Mouse (Mus musculus) heart, postnatal 14 days (tissue): Measurements from ENCODE around the gene Marf1. TPM values are rescaled to one million over a fixed set of nuclear protein-coding genes. Genes with fewer than 3 reads are reported as not detected.
A peak's percentile ranks its signal among the peaks of the same experiment; 100 is the strongest.
"Not testable (repeated sequence)": the region's sequence is repeated elsewhere in the genome, so short reads cannot be mapped to it uniquely, and the experiment has no call there.

Experiments used
- DNase-seq, 2 experiments: peaks; one replicate each; pipeline ENCODE4 v3.0.0; 2021 to 2022
- intact Hi-C: fragments of 180-260 bp; cut with DNase I; formaldehyde crosslinking; loops from one replicate; pipeline ENCODE4 v1.15.1; 2025
- long read RNA-seq, 2 experiments: library from polyadenylated mRNA; stranded (forward); transcript quantifications; one replicate each; pipeline ENCODE4 v2.0.0; 2021
- total RNA-seq, 2 experiments: library from RNA; stranded (reverse); gene quantifications; 2 replicates each; pipeline ENCODE4 v1.2.3; 2021

Gene Marf1
- 10 to 100 TPM; 28.9 to 29.5 TPM for total RNA-seq
- long read RNA-seq, experiment 1, partial matches to known transcripts: 0 of 3 reads
- long read RNA-seq, experiment 1, other reads (novel, unspliced or antisense): 3 of 3 reads
- long read RNA-seq, experiment 2, partial matches to known transcripts: 0 of 2 reads
- long read RNA-seq, experiment 2, other reads (novel, unspliced or antisense): 2 of 2 reads

GRCm38 (mm10) chr16:14162988-14163416 is at the start of gene Marf1, which contains the start of gene Nde1:
Gene Marf1, minus strand, starts transcription at chr16:14163351.
Gene Nde1, plus strand, starts transcription at chr16:14163275.
- intact Hi-C loops: loop anchor here (5.0 to 10.0 kb wide), 2 partner anchors 258 to 346 kb away; partner anchors contain the start of genes Mpv17l, Ntan1 and Pdxdc1
- DNase-seq: peak; percentile 93 to 94

- intact Hi-C loops: loop anchor here (5.0 kb wide), 2 partner anchors 41 to 296 kb away; partner anchors contain the start of genes Mpv17l and Pdxdc1
- no peak for DNase-seq
Observed at GRCm38 (mm10) chr16:14198798-14199197, 35.6 kb upstream of the Marf1 start.

- peak; percentile 59 to 70 for DNase-seq
- intact Hi-C loops: loop anchor here (5.0 kb wide), 2 partner anchors 38 to 293 kb away; partner anchors contain the start of genes Mpv17l and Pdxdc1
Observed at GRCm38 (mm10) chr16:14195427-14195826, 32.3 kb upstream of the Marf1 start.

GRCm38 (mm10) chr16:14194164-14194950 is 31.2 kb upstream of the Marf1 start:
- intact Hi-C loops: no loop called here
- peak in 1 of 2 experiments; percentile 8 for DNase-seq

- DNase-seq: no peak
- intact Hi-C loops: no loop called here
Observed at GRCm38 (mm10) chr16:14185516-14185915, 22.4 kb upstream of the Marf1 start.

GRCm38 (mm10) chr16:14183856-14184255 is 20.7 kb upstream of the Marf1 start:
- intact Hi-C loops: no loop called here
- no peak for DNase-seq

- intact Hi-C loops: no loop called here
- no peak for DNase-seq
Observed at GRCm38 (mm10) chr16:14182360-14182759, 19.2 kb upstream of the Marf1 start.

GRCm38 (mm10) chr16:14180163-14180733 is 17.1 kb upstream of the Marf1 start:
- intact Hi-C loops: no loop called here
- DNase-seq: no peak

GRCm38 (mm10) chr16:14178041-14178440 is 14.9 kb upstream of the Marf1 start:
- intact Hi-C loops: no loop called here
- DNase-seq: no peak

- no peak for DNase-seq
- intact Hi-C loops: loop anchor here (10.0 kb wide), 1 partner anchor 265 kb away; the partner anchor contains the start of genes Mpv17l and Pdxdc1
Observed at GRCm38 (mm10) chr16:14169706-14170105, 6.6 kb upstream of the Marf1 start.

- DNase-seq: no peak
- intact Hi-C loops: loop anchor here (10.0 kb wide), 1 partner anchor 262 kb away; the partner anchor contains the start of genes Mpv17l and Pdxdc1
Observed at GRCm38 (mm10) chr16:14166490-14166889, 3.3 kb upstream of the Marf1 start.

- intact Hi-C loops: loop anchor here (5.0 to 10.0 kb wide), 2 partner anchors 259 to 346 kb away; partner anchors contain the start of genes Mpv17l, Ntan1 and Pdxdc1
- DNase-seq: no peak
Observed at GRCm38 (mm10) chr16:14163731-14164130, 580 bp upstream of the Marf1 start.

GRCm38 (mm10) chr16:14160941-14161340 is 2.2 kb downstream of the Marf1 start:
- DNase-seq: no peak
- intact Hi-C loops: loop anchor here (5.0 to 10.0 kb wide), 2 partner anchors 256 to 344 kb away; partner anchors contain the start of genes Mpv17l, Ntan1 and Pdxdc1

GRCm38 (mm10) chr16:14159746-14160131 is 3.4 kb downstream of the Marf1 start:
- intact Hi-C loops: loop anchor here (5.0 to 10.0 kb wide), 4 partner anchors 38 to 495 kb away; partner anchors contain the start of genes Mpv17l, Ntan1, Parn and Pdxdc1
- DNase-seq: peak; percentile 64 to 81

GRCm38 (mm10) chr16:14158936-14159745 is 4.0 kb downstream of the Marf1 start:
- peak; percentile 98 to 99 for DNase-seq
- intact Hi-C loops: loop anchor here (5.0 to 10.0 kb wide), 2 partner anchors 38 to 494 kb away; partner anchors contain the start of gene Parn

GRCm38 (mm10) chr16:14158536-14158935 is 4.6 kb downstream of the Marf1 start:
- intact Hi-C loops: loop anchor here (5.0 to 10.0 kb wide), 2 partner anchors 39 to 494 kb away; partner anchors contain the start of gene Parn

GRCm38 (mm10) chr16:14156312-14156711 is 6.8 kb downstream of the Marf1 start:
- no peak for DNase-seq
- intact Hi-C loops: loop anchor here (5.0 to 10.0 kb wide), 2 partner anchors 41 to 492 kb away; partner anchors contain the start of gene Parn

More at GRCm38 (mm10) chr16:14158536-14158935, 4.6 kb downstream of the Marf1 start:
- DNase-seq: no peak

- DNase-seq: not testable (repeated sequence)
- intact Hi-C loops: loop anchor here (5.0 to 10.0 kb wide), 2 partner anchors 42 to 491 kb away; partner anchors contain the start of gene Parn
Observed at GRCm38 (mm10) chr16:14155638-14156037, 7.5 kb downstream of the Marf1 start.

GRCm38 (mm10) chr16:14151718-14152117 is 11.4 kb downstream of the Marf1 start:
- intact Hi-C loops: loop anchor here (10.0 kb wide), 1 partner anchor 487 kb away; the partner anchor contains the start of gene Parn
- no peak for DNase-seq
